Mouse (Mus musculus) ES-E14 (cell line): ENCODE measurements around the gene Ptprg. TPM values are rescaled to one million over a fixed set of nuclear protein-coding genes. Genes with fewer than 3 reads are reported as not detected.

Source experiments
- DNase-seq: peaks from one replicate; pipeline ENCODE4 v3.0.0-alpha.2; 2013; ENCODE audit warnings: low read depth, low spot score
- H3K27ac ChIP-seq: 2 replicates; pipeline ENCODE4 v1.5.1; 2012; ENCODE audit warnings: low read depth, mild to moderate bottlenecking, low read length, moderate library complexity, mixed read lengths; ENCODE audit not compliant: poor library complexity, insufficient read depth, severe bottlenecking
- H3K36me3 ChIP-seq: 2 replicates; pipeline ENCODE4 v1.6.1; 2012; ENCODE audit warnings: mild to moderate bottlenecking, low read length, moderate library complexity, mixed read lengths; ENCODE audit not compliant: control insufficient read depth, poor library complexity, insufficient read depth, severe bottlenecking
- H3K4me1 ChIP-seq, 2 experiments: fragments of 150-350 bp in 1 of 2; sonication (generic) in 1 of 2; 2 replicates each; pipeline ENCODE4 v1.6.1; 2012; ENCODE audit warnings: low read length in 2 of 2, mild to moderate bottlenecking in 1 of 2, mixed read lengths in 1 of 2; ENCODE audit not compliant: control insufficient read depth in 2 of 2, insufficient read depth in 2 of 2, poor library complexity in 1 of 2
- H3K4me3 ChIP-seq, 2 experiments: fragments of 150-350 bp in 1 of 2; sonication (generic) in 1 of 2; 2 replicates each; pipeline ENCODE4 v1.5.1; 2012; ENCODE audit warnings: low read length in 2 of 2, low read depth in 1 of 2, mild to moderate bottlenecking in 1 of 2, mixed read lengths in 1 of 2; ENCODE audit not compliant: insufficient read depth in 1 of 2, poor library complexity in 1 of 2, severe bottlenecking in 1 of 2
- H3K9ac ChIP-seq: 2 replicates; pipeline ENCODE4 v1.6.1; 2012; ENCODE audit warnings: low read depth, mild to moderate bottlenecking, low read length, mixed read lengths; ENCODE audit not compliant: poor library complexity, insufficient read depth, severe bottlenecking
- H3K9me3 ChIP-seq: fragments of 150-350 bp; sonication (generic); 2 replicates; pipeline ENCODE4 v1.6.1; 2012; ENCODE audit warnings: low read depth, mild to moderate bottlenecking, low read length; ENCODE audit not compliant: control insufficient read depth, insufficient read depth
- CHD2 ChIP-seq: IDR thresholded peaks from 2 replicates; pipeline ENCODE4 v1.6.1; 2014; ENCODE audit warnings: mild to moderate bottlenecking, low read depth, low read length, inconsistent platforms
- HCFC1 ChIP-seq: IDR thresholded peaks from 2 replicates; pipeline ENCODE4 v1.6.1; 2012; ENCODE audit warnings: low read length, inconsistent platforms, borderline replicate concordance; ENCODE audit not compliant: insufficient read depth
- MAFK ChIP-seq: IDR thresholded peaks from 2 replicates; pipeline ENCODE4 v1.6.1; 2014; ENCODE audit warnings: mild to moderate bottlenecking, low read depth, low read length, inconsistent platforms; ENCODE audit not compliant: insufficient read depth
- ZC3H11A ChIP-seq: IDR thresholded peaks from 2 replicates; pipeline ENCODE4 v1.6.1; 2012; ENCODE audit warnings: low read depth, mild to moderate bottlenecking, inconsistent platforms, low read length, borderline replicate concordance
- ZNF384 ChIP-seq: IDR thresholded peaks from 2 replicates; pipeline ENCODE4 v1.6.1; 2012; ENCODE audit warnings: low read depth, low read length, inconsistent platforms
- in situ Hi-C, 2 experiments: fragments of 600-800 bp; cut with MboI; formaldehyde crosslinking; loops; one replicate each; pipeline ENCODE4 v1.15.1; 2025; ENCODE audit warnings: low sequenced_read_pairs in 2 of 2, inconsistent platforms in 1 of 2; ENCODE audit not compliant: unreplicated experiment in 2 of 2
- total RNA-seq: library from RNA; depleted of rRNA; stranded (reverse); fragments of 300-350 nt; gene quantifications from 2 replicates; pipeline ENCODE4 v1.2.3, GENCODE M21; 2012

The Ptprg gene
- total RNA-seq, 1 experiment, result 59.8 TPM

DNA sequence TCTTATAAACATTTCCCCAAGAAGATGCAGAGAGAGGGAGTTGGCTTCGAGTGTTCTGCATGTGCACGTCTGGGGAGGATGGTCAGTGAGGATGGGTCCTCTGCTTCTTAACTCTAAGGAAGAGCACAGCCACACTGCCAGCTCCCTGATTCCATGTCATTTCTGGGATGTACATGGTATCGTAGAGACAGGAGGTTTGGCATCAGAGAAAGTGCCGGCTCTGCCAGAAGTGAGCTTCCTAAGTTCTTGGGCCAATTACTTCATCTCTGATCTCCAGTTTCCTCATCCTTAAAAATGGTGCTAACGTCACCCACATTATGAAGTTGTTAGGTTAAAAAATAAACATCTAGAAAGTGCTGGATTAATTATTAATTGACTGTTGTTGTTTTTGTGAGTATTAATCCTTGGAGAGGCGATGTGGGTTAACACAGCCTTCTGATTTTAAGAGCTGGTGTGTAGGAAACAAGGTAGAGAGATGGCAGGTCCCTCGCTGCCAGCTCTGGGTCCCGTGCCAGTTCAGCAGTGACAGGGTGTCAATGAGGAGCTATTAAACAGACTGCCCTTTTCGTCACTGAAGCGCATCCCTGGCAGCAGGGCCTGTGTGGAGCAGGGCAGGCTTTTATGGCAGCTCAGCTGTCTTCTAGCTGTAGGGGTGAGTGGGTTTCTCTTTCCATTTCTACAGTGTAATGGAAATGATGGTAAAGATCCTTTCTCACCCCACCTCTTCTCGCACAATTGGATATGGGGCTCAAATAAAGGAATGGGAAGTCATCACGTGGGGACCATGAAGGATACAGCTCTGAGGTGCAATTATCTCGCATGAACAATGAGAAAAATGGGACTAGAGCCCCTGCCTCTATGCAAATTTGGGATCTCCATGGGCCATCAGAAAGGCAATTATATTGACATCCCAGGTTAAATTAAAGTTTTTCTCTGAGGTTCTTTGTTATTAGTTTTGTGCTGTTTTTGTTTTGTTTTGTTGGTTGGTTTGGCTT is 646.9 kb downstream of the Ptprg start:
- no peak for TF ChIP-seq MAFK
- TF ChIP-seq ZNF384, result no peak
- no peak for TF ChIP-seq CHD2
- TF ChIP-seq HCFC1, result no peak
- TF ChIP-seq ZC3H11A, result no peak

GRCm38 (mm10) chr14:12202214-12202613 is 648.9 kb downstream of the Ptprg start:
- no peak for TF ChIP-seq MAFK
- no peak for TF ChIP-seq ZNF384
- TF ChIP-seq HCFC1, result no peak
- no peak for TF ChIP-seq CHD2
- no peak for TF ChIP-seq ZC3H11A
- no peaks in the 10 kb centered on the region for H3K4me1 ChIP-seq
- H3K9me3 ChIP-seq, result no peaks in the 10 kb centered on the region
- H3K36me3 ChIP-seq, result no peaks in the 10 kb centered on the region
- H3K9ac ChIP-seq, result no peak overlapping the region
- H3K4me3 ChIP-seq, result no peak overlapping the region
- H3K27ac ChIP-seq, result no peak overlapping the region
- no peak for DNase-seq
- in situ Hi-C loops, result no loop called here

More for the DNA sequence above, 646.9 kb downstream of the Ptprg start:
- no peak overlapping the region for H3K9ac ChIP-seq
- H3K4me1 ChIP-seq, result no peaks in the 10 kb centered on the region
- H3K36me3 ChIP-seq, result no peaks in the 10 kb centered on the region
- in situ Hi-C loops, result no loop called here
- no peak overlapping the region for H3K27ac ChIP-seq
- no peak for DNase-seq
- no peaks in the 10 kb centered on the region for H3K9me3 ChIP-seq
- H3K4me3 ChIP-seq, result no peak overlapping the region

GRCm38 (mm10) chr14:12203081-12203480 is 649.7 kb downstream of the Ptprg start:
- H3K9ac ChIP-seq, result no peak overlapping the region
- no peaks in the 10 kb centered on the region for H3K9me3 ChIP-seq
- DNase-seq, result no peak
- TF ChIP-seq HCFC1 (no peak), ZNF384 (no peak), CHD2 (no peak), MAFK (no peak), ZC3H11A (no peak)
- H3K4me1 ChIP-seq, result no peaks in the 10 kb centered on the region
- no peaks in the 10 kb centered on the region for H3K36me3 ChIP-seq
- in situ Hi-C loops, result no loop called here
- H3K4me3 ChIP-seq, result no peak overlapping the region
- H3K27ac ChIP-seq, result no peak overlapping the region

DNA sequence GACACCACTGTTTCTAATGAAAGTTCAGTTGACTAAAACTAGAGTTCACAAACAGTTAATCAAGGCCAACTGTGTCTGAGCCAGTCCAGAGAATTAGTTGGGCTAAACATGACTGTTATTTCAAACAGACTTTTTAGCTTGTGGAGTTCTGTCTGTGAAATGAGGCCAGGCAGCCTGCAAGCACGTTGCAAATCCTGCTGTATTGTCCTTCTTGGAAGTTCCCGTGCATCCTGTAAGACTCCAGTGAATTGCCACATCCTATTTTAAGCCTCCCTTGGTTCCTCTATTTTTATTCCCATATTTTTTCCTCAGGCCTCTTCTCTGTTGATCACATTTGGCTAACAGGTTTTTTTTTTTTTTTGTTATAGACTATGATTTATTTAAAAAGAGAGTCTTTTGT is 652.8 kb downstream of the Ptprg start:
- TF ChIP-seq CHD2, result no peak
- no peak for TF ChIP-seq ZNF384
- no peak for DNase-seq

More for the DNA sequence above, 652.8 kb downstream of the Ptprg start:
- in situ Hi-C loops, result no loop called here
- no peak overlapping the region for H3K4me3 ChIP-seq
- no peaks in the 10 kb centered on the region for H3K4me1 ChIP-seq
- H3K9ac ChIP-seq, result no peak overlapping the region
- no peak overlapping the region for H3K27ac ChIP-seq
- no peaks in the 10 kb centered on the region for H3K9me3 ChIP-seq
- H3K36me3 ChIP-seq, result no peaks in the 10 kb centered on the region
